Mouse (Mus musculus) testis, postnatal 14 days (tissue): ENCODE measurements around the gene Pde1a.
A peak's percentile ranks its signal among the peaks of the same experiment; 100 is the strongest.

Experiments
- DNase-seq: peaks from one replicate; pipeline ENCODE4 v3.0.0; 2021; ENCODE audit warnings: low spot score

The Pde1a gene

GRCm38 (mm10) chr2:80046751-80047513, 82.3 kb downstream of the Pde1a start:
- DNase-seq = no peak

- peak; percentile 24 for DNase-seq
Measured at GRCm38 (mm10) chr2:80038642-80039445, 90.4 kb downstream of the Pde1a start.

- no peak for DNase-seq
Measured at GRCm38 (mm10) chr2:80037971-80038370, 91.3 kb downstream of the Pde1a start.

GRCm38 (mm10) chr2:80029051-80029450, 100.2 kb downstream of the Pde1a start:
- DNase-seq = no peak

GRCm38 (mm10) chr2:80026053-80026452, 103.2 kb downstream of the Pde1a start:
- DNase-seq = no peak

GRCm38 (mm10) chr2:80025597-80025996, 103.7 kb downstream of the Pde1a start:
- no peak for DNase-seq

- no peak for DNase-seq
Measured at GRCm38 (mm10) chr2:80025038-80025437, 104.2 kb downstream of the Pde1a start.

GRCm38 (mm10) chr2:80014161-80014560, 115.1 kb downstream of the Pde1a start:
- no peak for DNase-seq

GRCm38 (mm10) chr2:80013060-80013459, 116.2 kb downstream of the Pde1a start:
- DNase-seq = no peak

- peak; percentile 11 for DNase-seq
Measured at GRCm38 (mm10) chr2:79999168-79999567, 130.1 kb downstream of the Pde1a start.

GRCm38 (mm10) chr2:79998460-79998859, 130.8 kb downstream of the Pde1a start:
- DNase-seq = no peak

GRCm38 (mm10) chr2:79991642-79992041, 137.6 kb downstream of the Pde1a start:
- DNase-seq = no peak

GRCm38 (mm10) chr2:79983778-79984177, 145.5 kb downstream of the Pde1a start:
- no peak for DNase-seq

GRCm38 (mm10) chr2:79983222-79983632, 146.0 kb downstream of the Pde1a start:
- DNase-seq = no peak

- DNase-seq = no peak
Measured at GRCm38 (mm10) chr2:79981781-79982180, 147.5 kb downstream of the Pde1a start.

- DNase-seq = no peak
Measured at GRCm38 (mm10) chr2:79978992-79979391, 150.3 kb downstream of the Pde1a start.

- DNase-seq = no peak
Measured at GRCm38 (mm10) chr2:79977259-79977658, 152.0 kb downstream of the Pde1a start.

- DNase-seq = no peak
Measured at GRCm38 (mm10) chr2:79975947-79976346, 153.3 kb downstream of the Pde1a start.

GRCm38 (mm10) chr2:79972271-79972670, 157.0 kb downstream of the Pde1a start:
- no peak for DNase-seq

GRCm38 (mm10) chr2:79969594-79969993, 159.7 kb downstream of the Pde1a start:
- DNase-seq = no peak

- no peak for DNase-seq
Measured at GRCm38 (mm10) chr2:79966681-79967506, 162.4 kb downstream of the Pde1a start.

GRCm38 (mm10) chr2:79966086-79966485, 163.2 kb downstream of the Pde1a start:
- no peak for DNase-seq
